Mouse (Mus musculus) adrenal gland, postnatal 36 days (tissue): Measurements from ENCODE around the gene Ucp2. TPM values are rescaled to one million over a fixed set of nuclear protein-coding genes. Genes with fewer than 3 reads are reported as not detected.

Source experiments
- total RNA-seq, 2 experiments: library from RNA; stranded (reverse); gene quantifications; 2 replicates each; pipeline ENCODE4 v1.2.3; 2021

The Ucp2 gene
- total RNA-seq, 2 experiments from 2014 or later = 187 to 302 TPM

Other genes starting within 250 kb of the Ucp2 start
- gene P4ha3, start 207.8 kb upstream of the Ucp2 start, total RNA-seq = 1 to 10 TPM; 1.2 to 1.4 TPM
- 10 to 100 TPM; 20.8 to 21.0 TPM for gene C2cd3, start 121.1 kb upstream of the Ucp2 start, total RNA-seq
- gene Ppme1, start 121.0 kb upstream of the Ucp2 start, total RNA-seq = 10 to 100 TPM; 53.8 to 67.6 TPM
- gene Ucp3, start 20.3 kb upstream of the Ucp2 start, total RNA-seq = 10 to 100 TPM; 14.6 to 29.8 TPM
- gene Dnajb13, start 21.6 kb downstream of the Ucp2 start, total RNA-seq = under 1 TPM in 1 of 2 experiments, not detected in 1; 0.33 TPM
- gene Coa4, start 43.7 kb downstream of the Ucp2 start, total RNA-seq = 10 to 100 TPM in 1 of 2 experiments, 1 to 10 TPM in 1; 9.1 to 10.4 TPM
- 10 to 100 TPM; 74.1 to 82.7 TPM for gene Rab6a, start 114.1 kb downstream of the Ucp2 start, total RNA-seq
- 10 to 100 TPM; 56.7 to 58.3 TPM for gene Mrpl48, start 115.0 kb downstream of the Ucp2 start, total RNA-seq
- 1 to 10 TPM; 4.1 TPM for gene Plekhb1, start 169.1 kb downstream of the Ucp2 start, total RNA-seq
- gene Fam168a, start 213.3 kb downstream of the Ucp2 start, total RNA-seq = 10 to 100 TPM; 52.2 to 60.2 TPM